Mouse (Mus musculus): ENCODE data around the gene Flcn. TPM values are rescaled to one million over a fixed set of nuclear protein-coding genes. Genes with fewer than 3 reads are reported as not detected.

Flcn gene
- polyA plus RNA-seq, 1 experiment from 2014 or later = 34.1 TPM

DNA sequence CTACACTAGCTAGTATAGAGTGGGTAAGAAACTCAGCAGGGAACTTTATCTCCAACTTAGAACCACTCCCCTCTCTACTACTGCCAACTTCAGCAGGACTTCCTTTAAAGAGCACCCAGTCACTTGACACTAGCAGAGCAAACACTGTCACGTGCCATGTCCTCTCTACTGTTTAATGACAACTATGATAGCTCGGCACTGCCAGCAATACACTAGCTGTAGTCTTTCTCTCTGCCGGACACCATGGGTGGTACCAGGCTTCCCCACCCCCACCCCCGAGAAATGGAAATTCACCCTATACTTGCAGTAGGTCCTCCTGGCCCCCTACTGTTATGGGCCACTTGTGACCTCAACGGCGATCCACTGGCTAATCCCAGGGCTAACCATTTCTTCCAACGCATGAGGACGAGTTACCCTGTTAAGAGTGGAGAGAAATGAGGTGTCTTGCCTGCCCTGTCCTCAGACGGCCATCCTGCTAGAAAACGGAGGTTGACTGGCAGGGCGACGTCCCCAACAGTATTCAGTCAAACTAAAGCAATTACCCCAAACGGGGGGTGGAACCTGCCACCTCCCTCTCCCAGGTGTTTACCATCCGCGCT, 646 bp downstream of the Flcn start:
- Histone ChIP-seq H3K27me3 (ENCODE audit: control insufficient read depth, insufficient read depth, low read length) (no peaks in the 10 kb centered on the region), H3K4me3 (replicated peaks; ENCODE audit: low read length) (peak overlapping the region; percentile 76), H3K36me3 (ENCODE audit: control insufficient read depth, insufficient read depth, low read length) (peaks cover 6% of the 10 kb centered on the region; the same call in 1 of the 2 replicates), H3K9ac (ENCODE audit: low read length) (peak overlapping the region; percentile 98), H3K9me3 (replicated peaks; ENCODE audit: control insufficient read depth, low read length) (no peaks in the 10 kb centered on the region), H3K4me2 (ENCODE audit: low read depth, low read length) (peak overlapping the region; percentile 78), H3K4me1 (ENCODE audit: control insufficient read depth, insufficient read depth, low read length) (peaks cover 14% of the 10 kb centered on the region), H3K27ac (ENCODE audit: low read length) (peak overlapping the region; percentile 97)
- WGBS = under 1% methylated on average over 15 of the region's 15 CpGs
- ATAC-seq (ENCODE audit: insufficient read depth, low FRiP score) = peak; percentile 35

DNA sequence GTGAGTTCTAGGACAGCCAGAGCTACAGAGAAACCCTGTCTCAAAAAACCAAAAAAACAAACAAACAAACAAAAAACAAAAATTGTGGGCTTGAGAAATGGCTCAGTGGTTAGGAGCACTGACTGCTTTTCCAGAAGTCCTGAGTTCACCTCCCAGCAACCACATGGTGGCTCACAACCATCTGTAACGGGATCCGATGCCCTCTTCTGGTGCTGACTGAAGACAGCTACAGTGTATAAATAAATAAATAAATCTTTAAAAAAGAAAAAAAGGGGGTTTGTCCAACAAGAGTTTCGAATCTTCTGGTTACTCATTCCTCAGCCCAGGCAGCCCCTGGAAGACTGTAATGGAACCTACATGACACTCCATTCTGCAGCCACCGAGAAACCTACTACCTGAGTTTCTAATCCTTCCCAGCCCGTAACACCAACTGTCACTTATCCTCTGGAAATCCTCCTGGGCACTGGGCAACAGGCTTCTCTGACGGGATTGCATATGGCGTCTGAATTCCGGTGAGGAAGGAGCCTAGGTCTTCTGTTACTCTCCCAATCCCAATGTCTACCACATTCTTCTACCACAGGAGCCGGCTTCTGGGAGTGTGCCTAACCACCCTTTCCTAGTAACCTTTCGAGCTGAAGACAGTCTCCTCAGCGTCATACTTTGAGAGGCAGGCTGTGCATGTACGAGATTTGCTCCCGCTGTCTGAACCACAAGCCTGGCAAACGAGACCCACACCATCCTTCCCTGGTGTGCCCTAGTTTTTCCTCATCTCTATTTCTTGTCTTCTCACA, 1.5 kb downstream of the Flcn start:
- H3K9ac ChIP-seq (ENCODE audit: low read length) = peak overlapping the region; percentile 98
- no peaks in the 10 kb centered on the region for H3K27me3 ChIP-seq (ENCODE audit: control insufficient read depth, insufficient read depth, low read length)
- peaks cover 14% of the 10 kb centered on the region for H3K4me1 ChIP-seq (ENCODE audit: control insufficient read depth, insufficient read depth, low read length)
- H3K9me3 ChIP-seq (replicated peaks; ENCODE audit: control insufficient read depth, low read length) = no peaks in the 10 kb centered on the region
- 65% methylated on average over 14 of the region's 14 CpGs for WGBS
- peak overlapping the region; percentile 35 for H3K27ac ChIP-seq (ENCODE audit: low read length)
- peak overlapping the region; percentile 78 for H3K4me2 ChIP-seq (ENCODE audit: low read depth, low read length)
- H3K36me3 ChIP-seq (ENCODE audit: control insufficient read depth, insufficient read depth, low read length) = peaks cover 6% of the 10 kb centered on the region; the same call in 1 of the 2 replicates
- H3K4me3 ChIP-seq (replicated peaks; ENCODE audit: low read length) = peak overlapping the region; percentile 76
- no peak for ATAC-seq (ENCODE audit: insufficient read depth, low FRiP score)

DNA sequence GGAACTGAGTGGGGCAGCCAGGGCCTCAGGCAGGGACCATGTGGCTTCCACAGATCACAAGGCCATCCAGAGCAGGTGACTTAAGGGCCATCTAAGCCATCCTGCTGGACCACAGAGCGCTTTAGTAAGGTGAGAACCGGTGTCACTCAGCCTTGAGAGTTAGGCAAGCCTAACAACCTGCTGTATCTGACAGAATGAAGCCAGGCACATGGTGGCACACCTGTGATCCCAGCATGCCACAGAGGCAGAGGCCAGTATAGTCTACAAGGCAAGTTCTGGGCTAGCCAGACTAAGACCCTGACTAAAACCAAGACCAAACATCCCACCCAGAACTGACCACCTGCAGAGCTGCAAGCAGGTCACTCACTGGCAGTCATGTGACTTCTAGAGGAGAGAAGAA, 4.2 kb downstream of the Flcn start:
- Histone ChIP-seq H3K4me1 (ENCODE audit: control insufficient read depth, insufficient read depth, low read length) (peaks cover 7% of the 10 kb centered on the region), H3K27ac (ENCODE audit: low read length) (no peak overlapping the region), H3K9me3 (replicated peaks; ENCODE audit: control insufficient read depth, low read length) (no peaks in the 10 kb centered on the region), H3K4me3 (replicated peaks; ENCODE audit: low read length) (no peak overlapping the region), H3K9ac (ENCODE audit: low read length) (no peak overlapping the region), H3K27me3 (ENCODE audit: control insufficient read depth, insufficient read depth, low read length) (no peaks in the 10 kb centered on the region), H3K36me3 (ENCODE audit: control insufficient read depth, insufficient read depth, low read length) (peaks cover 26% of the 10 kb centered on the region), H3K4me2 (ENCODE audit: low read depth, low read length) (no peak overlapping the region)
- 88% methylated on average over 2 of the region's 2 CpGs for WGBS
- ATAC-seq (ENCODE audit: insufficient read depth, low FRiP score) = no peak

DNA sequence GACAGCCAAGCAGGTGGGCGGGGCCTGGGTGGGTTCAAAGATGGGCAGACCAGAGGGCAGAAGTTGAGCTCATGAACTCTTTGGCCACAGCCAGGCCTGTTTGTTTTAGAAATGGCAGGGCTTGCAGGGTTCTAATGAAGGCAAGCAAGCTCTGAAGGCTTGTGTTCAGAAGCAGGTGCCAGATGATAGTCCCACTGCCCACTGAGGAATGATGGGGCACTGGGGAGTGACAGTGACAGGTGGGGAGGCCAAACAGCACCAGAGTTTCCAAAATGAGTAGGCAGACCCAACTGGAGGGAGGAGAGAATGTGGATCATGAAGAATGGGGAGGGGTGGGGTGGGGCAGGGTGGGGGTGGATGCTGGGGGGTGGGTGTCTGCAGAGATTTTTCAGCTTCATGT, 4.6 kb downstream of the Flcn start:
- peaks cover 7% of the 10 kb centered on the region for H3K4me1 ChIP-seq (ENCODE audit: control insufficient read depth, insufficient read depth, low read length)
- H3K9ac ChIP-seq (ENCODE audit: low read length) = no peak overlapping the region
- H3K36me3 ChIP-seq (ENCODE audit: control insufficient read depth, insufficient read depth, low read length) = peaks cover 30% of the 10 kb centered on the region
- no peak overlapping the region for H3K4me2 ChIP-seq (ENCODE audit: low read depth, low read length)
- no peak for ATAC-seq (ENCODE audit: insufficient read depth, low FRiP score)
- 94% methylated on average over 1 of the region's 1 CpGs for WGBS
- H3K4me3 ChIP-seq (replicated peaks; ENCODE audit: low read length) = no peak overlapping the region
- H3K9me3 ChIP-seq (replicated peaks; ENCODE audit: control insufficient read depth, low read length) = no peaks in the 10 kb centered on the region
- no peaks in the 10 kb centered on the region for H3K27me3 ChIP-seq (ENCODE audit: control insufficient read depth, insufficient read depth, low read length)
- no peak overlapping the region for H3K27ac ChIP-seq (ENCODE audit: low read length)

DNA sequence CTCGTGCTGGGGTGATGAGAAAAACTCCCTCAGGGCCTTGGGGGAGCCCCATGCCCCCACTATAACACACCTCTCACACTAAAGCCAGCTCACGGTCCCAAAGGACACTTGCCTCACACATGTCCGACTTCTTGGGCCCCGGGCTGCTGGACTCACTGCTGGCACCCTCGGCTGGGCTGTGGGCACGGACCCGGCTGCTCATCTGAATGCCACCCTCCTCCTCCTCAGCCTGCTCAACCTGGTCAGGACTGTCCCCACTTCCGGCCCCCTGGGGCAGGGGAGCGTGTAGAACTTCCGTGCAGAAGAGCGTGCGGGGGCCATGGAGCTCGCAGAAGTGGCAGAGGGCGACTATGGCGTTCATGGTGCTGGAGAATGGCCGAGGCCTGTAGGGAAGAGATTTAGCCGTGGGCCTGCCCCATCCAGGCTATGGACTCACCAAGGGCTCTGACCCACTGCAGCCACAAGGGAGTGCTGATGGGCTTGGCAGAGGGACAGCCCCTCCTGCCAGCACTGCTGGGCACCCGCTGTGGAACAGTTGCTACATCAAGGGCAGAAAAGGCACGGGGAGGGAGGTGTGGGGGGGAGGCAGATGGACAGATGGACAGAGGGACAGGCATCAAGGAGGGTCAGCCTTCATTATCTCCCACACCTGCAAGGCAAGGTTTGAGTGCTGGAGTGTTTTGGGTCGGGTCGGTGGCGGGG, 5.3 kb downstream of the Flcn start:
- no peak overlapping the region for H3K4me3 ChIP-seq (replicated peaks; ENCODE audit: low read length)

DNA sequence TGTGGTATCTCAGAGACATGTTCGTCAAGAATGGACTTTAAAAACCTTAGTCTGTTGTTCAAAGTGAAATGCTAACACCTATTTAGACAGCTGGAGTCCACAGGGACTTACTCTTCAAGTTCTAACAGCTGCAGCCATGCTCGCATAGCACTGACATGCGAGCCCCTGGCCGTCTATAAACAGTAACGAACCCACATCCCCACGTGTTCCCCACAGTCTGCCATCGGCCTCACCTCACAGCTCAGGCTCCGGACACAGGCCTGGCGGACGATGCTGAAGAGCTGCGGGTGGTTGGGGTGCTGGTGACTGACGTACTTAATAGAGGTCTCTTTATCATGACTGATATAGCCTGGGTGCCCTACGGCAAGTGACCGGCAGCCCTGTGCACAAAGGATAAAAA, 6.3 kb downstream of the Flcn start:
- Histone ChIP-seq H3K27me3 (ENCODE audit: control insufficient read depth, insufficient read depth, low read length) (no peaks in the 10 kb centered on the region), H3K9ac (ENCODE audit: low read length) (no peak overlapping the region), H3K9me3 (replicated peaks; ENCODE audit: control insufficient read depth, low read length) (no peaks in the 10 kb centered on the region), H3K4me3 (replicated peaks; ENCODE audit: low read length) (no peak overlapping the region), H3K36me3 (ENCODE audit: control insufficient read depth, insufficient read depth, low read length) (peaks cover 38% of the 10 kb centered on the region), H3K27ac (ENCODE audit: low read length) (no peak overlapping the region), H3K4me2 (ENCODE audit: low read depth, low read length) (no peak overlapping the region), H3K4me1 (ENCODE audit: control insufficient read depth, insufficient read depth, low read length) (peaks cover 2% of the 10 kb centered on the region)
- 90% methylated on average over 14 of the region's 14 CpGs for WGBS
- no peak for ATAC-seq (ENCODE audit: insufficient read depth, low FRiP score)

More for the DNA sequence above, 5.3 kb downstream of the Flcn start:
- H3K27me3 ChIP-seq (ENCODE audit: control insufficient read depth, insufficient read depth, low read length) = no peaks in the 10 kb centered on the region
- no peak for ATAC-seq (ENCODE audit: insufficient read depth, low FRiP score)
- no peak overlapping the region for H3K9ac ChIP-seq (ENCODE audit: low read length)
- no peak overlapping the region for H3K27ac ChIP-seq (ENCODE audit: low read length)
- WGBS = 92% methylated on average over 22 of the region's 22 CpGs
- H3K4me1 ChIP-seq (ENCODE audit: control insufficient read depth, insufficient read depth, low read length) = peaks cover 7% of the 10 kb centered on the region
- no peaks in the 10 kb centered on the region for H3K9me3 ChIP-seq (replicated peaks; ENCODE audit: control insufficient read depth, low read length)
- no peak overlapping the region for H3K4me2 ChIP-seq (ENCODE audit: low read depth, low read length)
- peaks cover 35% of the 10 kb centered on the region for H3K36me3 ChIP-seq (ENCODE audit: control insufficient read depth, insufficient read depth, low read length)

DNA sequence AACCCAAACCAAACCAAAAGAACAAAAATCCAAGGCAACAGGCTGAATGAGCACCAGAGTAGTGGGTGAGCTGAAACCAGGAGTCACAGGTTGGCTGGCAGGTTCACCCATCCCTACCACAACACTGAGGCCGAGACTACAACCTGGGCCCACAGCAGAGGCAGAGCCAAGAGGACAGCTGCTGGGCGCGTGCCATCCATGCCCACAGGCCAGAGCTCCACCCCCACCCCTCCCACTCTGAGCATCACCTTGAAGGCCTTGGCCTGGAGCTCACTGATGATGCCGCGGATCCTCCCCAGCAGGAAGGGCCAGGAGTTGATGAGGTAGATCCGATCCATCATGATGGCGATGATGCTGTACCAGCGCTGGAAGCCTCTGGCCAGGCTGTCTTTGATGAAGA, 7.9 kb downstream of the Flcn start:
- Histone ChIP-seq H3K36me3 (ENCODE audit: control insufficient read depth, insufficient read depth, low read length) (peaks cover 50% of the 10 kb centered on the region), H3K4me2 (ENCODE audit: low read depth, low read length) (no peak overlapping the region), H3K9me3 (replicated peaks; ENCODE audit: control insufficient read depth, low read length) (no peaks in the 10 kb centered on the region), H3K27ac (ENCODE audit: low read length) (no peak overlapping the region), H3K27me3 (ENCODE audit: control insufficient read depth, insufficient read depth, low read length) (no peaks in the 10 kb centered on the region), H3K9ac (ENCODE audit: low read length) (no peak overlapping the region), H3K4me3 (replicated peaks; ENCODE audit: low read length) (no peak overlapping the region), H3K4me1 (ENCODE audit: control insufficient read depth, insufficient read depth, low read length) (no peaks in the 10 kb centered on the region)
- ATAC-seq (ENCODE audit: insufficient read depth, low FRiP score) = no peak
- WGBS = 93% methylated on average over 8 of the region's 8 CpGs

DNA sequence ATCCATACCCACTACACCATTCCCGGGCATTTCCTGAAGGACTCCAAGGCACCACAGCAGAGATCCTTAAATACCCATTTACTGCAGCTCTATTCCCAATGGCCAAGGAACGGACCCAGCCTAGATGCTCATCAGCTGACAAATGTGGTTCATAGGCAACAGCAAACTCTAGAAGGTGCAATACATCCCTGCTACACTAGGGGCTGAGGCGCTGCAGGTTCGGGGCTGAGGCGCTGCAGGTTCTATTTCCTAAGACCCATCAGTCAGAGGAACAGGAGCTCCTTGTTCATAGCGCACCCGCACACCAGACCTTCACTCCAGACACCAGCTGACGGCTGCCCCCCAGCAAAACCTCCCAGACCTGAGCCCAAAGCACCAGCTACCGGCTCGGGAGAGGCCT, 9.4 kb downstream of the Flcn start:
- no peak for ATAC-seq (ENCODE audit: insufficient read depth, low FRiP score)
- Histone ChIP-seq H3K27me3 (ENCODE audit: control insufficient read depth, insufficient read depth, low read length) (no peaks in the 10 kb centered on the region), H3K4me3 (replicated peaks; ENCODE audit: low read length) (no peak overlapping the region), H3K4me1 (ENCODE audit: control insufficient read depth, insufficient read depth, low read length) (no peaks in the 10 kb centered on the region), H3K9ac (ENCODE audit: low read length) (no peak overlapping the region), H3K4me2 (ENCODE audit: low read depth, low read length) (no peak overlapping the region), H3K27ac (ENCODE audit: low read length) (no peak overlapping the region), H3K36me3 (ENCODE audit: control insufficient read depth, insufficient read depth, low read length) (peaks cover 52% of the 10 kb centered on the region), H3K9me3 (replicated peaks; ENCODE audit: control insufficient read depth, low read length) (no peaks in the 10 kb centered on the region)
- WGBS = 91% methylated on average over 10 of the region's 10 CpGs

DNA sequence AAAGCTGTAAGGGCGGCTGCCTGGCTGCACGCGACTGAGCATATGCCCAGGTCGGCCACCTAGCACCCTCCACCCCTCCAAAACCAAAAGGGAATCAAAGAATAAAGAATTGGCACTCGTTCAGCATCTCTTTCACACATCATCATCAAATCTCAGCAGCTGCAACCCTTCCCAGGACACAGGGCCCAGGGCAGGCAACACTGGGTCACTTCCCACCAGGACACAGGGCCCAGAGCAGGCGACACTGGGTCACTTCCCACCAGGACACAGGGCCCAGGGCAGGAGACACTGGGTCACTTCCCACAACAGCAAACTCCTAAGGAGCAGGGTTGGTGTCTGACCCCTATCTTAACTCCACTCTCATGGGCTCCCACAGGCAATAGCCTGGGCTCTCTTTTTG, 16.4 kb downstream of the Flcn start:
- no peaks in the 10 kb centered on the region for H3K27me3 ChIP-seq (ENCODE audit: control insufficient read depth, insufficient read depth, low read length)
- 91% methylated on average over 6 of the region's 6 CpGs for whole genome bisulfite sequencing
- no peaks in the 10 kb centered on the region for H3K9me3 ChIP-seq (replicated peaks; ENCODE audit: control insufficient read depth, low read length)
- H3K9ac ChIP-seq (ENCODE audit: low read length) = no peak overlapping the region
- no peak for ATAC-seq (ENCODE audit: insufficient read depth, low FRiP score)
- H3K4me3 ChIP-seq (replicated peaks; ENCODE audit: low read length) = no peak overlapping the region
- no peaks in the 10 kb centered on the region for H3K4me1 ChIP-seq (ENCODE audit: control insufficient read depth, insufficient read depth, low read length)
- peaks cover 39% of the 10 kb centered on the region; the same call in 1 of the 2 replicates for H3K36me3 ChIP-seq (ENCODE audit: control insufficient read depth, insufficient read depth, low read length)
- no peak overlapping the region for H3K4me2 ChIP-seq (ENCODE audit: low read depth, low read length)
- H3K27ac ChIP-seq (ENCODE audit: low read length) = no peak overlapping the region

Data from stomach, embryonic 16.5 days (tissue).